Mouse (Mus musculus) A20 (cell line): ENCODE measurements around the gene Rad51b.

ENCODE experiments used
- DNase-seq: peaks from one replicate; pipeline ENCODE4 v3.0.0-alpha.2; 2011; ENCODE audit warnings: low read depth, low spot score

The Rad51b gene

DNA sequence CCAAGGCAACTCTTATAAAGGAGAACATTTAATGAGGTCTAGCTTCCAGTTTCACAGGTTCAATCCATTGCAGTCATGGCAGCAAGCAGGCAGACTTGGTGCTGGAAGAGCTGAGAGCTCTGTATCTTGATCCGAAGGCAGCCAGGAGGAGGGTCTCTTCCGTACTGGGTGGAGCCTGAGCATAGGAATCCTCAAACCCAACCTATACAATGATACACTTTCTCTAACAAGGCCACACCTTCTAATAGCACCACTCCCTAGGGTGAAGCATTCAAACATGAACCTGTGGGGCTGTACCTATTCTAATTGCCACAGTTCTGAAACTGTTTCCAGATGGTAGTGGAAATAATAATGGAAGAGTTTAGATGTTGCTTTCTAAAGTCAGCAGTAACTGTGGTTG, 33.5 kb downstream of the Rad51b start:
- DNase-seq: no peak

GRCm38 (mm10) chr12:79331722-79332121, 34.6 kb downstream of the Rad51b start:
- no peak for DNase-seq

DNA sequence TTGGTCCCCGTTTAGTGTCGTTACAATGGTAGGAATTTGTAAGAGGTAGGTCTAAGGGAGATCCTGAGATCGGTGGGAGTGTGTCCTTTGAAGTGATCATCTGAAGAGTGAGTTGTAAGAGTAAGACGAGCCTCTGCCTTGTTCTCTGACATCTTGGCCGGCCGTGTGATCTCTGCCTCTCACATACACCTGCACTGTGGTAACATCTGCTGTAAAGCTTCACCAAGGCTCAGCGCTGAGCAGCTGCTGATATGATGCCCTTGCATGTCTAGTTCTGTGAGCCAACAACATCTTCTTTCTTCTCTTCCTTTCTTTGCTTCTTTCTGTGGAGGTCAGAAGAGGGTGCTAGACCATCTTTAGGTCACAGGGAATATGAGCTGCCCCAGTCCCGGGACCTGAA, 41.7 kb downstream of the Rad51b start:
- DNase-seq: no peak

DNA sequence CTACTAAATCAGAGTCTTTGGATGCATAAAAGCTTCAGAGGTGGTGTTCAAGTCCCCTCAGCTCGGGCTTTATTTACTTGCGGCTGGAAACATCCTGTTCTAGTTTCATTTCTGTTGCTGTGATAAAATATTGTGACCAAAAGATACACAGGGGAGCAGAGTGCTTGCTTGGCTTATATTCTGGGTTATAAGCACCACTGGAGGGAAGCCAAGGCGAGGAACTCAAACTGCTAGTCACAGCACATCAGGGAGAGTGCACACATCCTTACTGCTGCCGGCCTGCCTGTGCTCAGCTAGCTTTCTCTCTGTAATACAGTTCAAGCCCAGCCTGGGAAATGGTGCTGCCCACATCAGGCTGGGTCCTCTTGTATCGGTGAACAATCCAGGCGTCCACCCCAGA, 43.4 kb downstream of the Rad51b start:
- DNase-seq: no peak

DNA sequence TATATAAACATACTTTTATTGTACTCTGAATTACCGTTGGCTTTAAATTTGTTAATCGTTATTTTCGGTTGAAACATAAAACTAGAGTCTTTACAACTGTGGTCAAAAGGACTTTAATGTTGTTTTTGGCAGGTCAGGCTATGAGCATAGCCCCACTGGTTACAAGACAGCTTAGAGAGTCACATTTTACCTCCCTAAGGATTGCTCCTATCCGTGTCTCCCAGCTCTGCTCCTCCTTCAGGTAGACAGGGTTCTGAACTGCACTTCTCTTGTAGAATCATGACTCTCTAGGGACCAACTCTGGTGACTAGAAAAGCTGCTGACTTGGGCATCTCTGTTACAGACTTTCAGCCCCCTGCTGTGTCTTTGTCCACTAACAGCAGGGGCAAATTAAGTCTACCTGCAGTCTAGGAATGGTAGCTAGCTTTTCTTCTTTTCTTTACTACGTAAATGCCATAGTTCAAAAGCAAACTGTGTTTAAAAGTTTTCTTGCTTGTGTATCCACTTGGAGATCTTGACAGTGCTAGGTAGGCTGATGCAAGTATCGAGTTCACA, 44.3 kb downstream of the Rad51b start:
- no peak for DNase-seq

DNA sequence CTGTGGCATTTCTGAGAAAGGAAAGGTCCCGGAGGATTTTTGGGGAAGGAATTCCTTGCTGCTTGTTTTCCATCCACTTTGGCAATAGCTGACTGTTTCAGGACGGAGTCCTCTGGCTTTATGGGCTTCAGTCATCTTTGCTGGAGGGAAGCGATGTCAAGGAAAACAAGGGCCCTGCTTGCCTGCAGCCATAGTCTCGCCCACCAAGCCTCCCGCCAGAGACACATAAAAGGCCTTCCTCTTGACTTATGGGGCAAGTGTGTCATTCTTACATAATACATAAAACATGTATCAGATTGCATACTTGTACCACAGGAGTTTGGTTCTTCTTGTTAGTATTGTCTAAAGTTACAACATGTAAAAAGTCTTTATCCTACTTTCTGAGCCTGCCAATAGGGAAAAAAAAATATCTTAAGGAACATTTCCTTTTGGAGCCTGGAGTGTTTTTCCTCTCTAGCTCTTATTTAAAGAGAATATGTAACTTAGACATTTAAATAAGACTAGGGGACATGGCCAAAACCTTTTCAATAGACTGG, 49.2 kb downstream of the Rad51b start:
- DNase-seq: no peak

DNA sequence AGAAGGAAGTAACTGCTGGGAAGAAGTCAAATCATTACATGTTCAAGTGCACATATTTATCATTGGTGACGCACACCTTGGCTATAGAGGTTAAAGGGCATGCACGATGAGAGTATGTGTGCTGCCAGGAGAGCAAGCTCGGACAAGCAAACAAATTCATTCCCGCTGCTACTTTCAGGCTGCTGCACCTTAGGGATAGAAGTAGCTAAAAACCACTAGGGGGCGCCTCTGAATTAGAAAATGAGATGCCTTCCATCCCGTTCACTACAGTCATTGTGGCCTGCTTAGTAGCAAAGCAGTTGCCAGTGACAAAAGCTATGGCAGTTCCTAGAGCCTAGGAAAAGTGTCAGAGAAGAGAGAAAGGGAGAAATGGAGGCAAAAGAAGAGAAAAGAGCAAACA, 50.6 kb downstream of the Rad51b start:
- DNase-seq: peak; percentile 67

- no peak for DNase-seq
Measured at GRCm38 (mm10) chr12:79351461-79351860, 54.4 kb downstream of the Rad51b start.

GRCm38 (mm10) chr12:79352086-79352741, 55.1 kb downstream of the Rad51b start:
- no peak for DNase-seq

DNA sequence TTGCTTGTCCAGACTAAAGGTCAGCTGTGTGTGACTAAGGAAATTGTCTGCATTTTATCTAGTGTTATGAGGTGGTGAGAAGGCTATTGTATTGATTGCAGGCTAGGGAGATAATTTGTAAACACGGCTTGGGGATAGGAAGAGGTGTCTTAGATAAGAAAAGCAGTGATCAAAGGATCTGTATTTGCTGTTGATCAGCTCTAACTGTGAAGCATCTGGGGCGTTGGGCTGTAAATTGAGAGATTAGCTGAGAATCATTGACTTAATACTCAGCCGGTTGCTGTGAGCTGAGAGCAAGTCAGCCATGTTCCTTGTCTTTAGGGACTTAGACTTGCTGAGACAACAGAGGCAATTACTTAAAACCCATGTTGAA, 55.6 kb downstream of the Rad51b start:
- DNase-seq: no peak

DNA sequence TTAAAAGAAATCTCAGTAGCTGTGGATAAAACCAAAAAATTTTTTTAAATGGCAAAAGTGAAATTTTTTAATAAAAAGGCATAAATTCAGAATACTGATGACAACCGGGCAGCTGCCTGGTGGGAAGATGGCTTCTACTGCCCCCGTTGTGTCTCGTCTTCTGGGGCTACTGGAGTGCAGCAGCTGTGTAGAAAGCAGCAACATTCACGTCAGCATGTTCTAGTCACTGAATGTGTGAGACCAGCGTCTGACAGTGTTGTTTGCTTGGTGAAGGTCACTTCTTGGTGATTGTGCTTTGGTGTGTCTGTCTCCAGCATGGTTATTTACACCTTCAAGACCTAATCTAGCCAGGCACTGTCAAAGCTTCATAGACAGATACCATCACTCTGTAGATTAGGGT, 56.3 kb downstream of the Rad51b start:
- DNase-seq: no peak

GRCm38 (mm10) chr12:79354621-79355020, 57.5 kb downstream of the Rad51b start:
- no peak for DNase-seq

DNA sequence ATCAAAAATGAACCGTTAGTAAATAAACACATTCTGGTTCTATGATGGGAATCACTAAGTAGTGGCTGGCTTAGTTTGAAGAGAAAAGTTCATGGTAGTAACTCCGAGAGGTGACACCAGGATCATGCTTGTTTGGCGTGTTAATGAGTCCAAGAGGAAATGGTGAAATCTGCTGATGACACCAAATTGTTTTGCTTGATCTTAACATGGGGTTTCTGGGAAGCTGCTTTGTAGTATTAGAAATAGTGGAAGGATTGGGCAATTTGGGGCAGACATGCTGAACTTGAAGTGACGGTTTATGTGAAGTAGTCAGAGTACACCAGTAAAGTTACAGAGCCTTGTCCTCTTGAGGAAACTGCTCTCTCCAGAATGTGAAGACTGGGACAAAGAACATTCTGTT, 59.1 kb downstream of the Rad51b start:
- no peak for DNase-seq

DNA sequence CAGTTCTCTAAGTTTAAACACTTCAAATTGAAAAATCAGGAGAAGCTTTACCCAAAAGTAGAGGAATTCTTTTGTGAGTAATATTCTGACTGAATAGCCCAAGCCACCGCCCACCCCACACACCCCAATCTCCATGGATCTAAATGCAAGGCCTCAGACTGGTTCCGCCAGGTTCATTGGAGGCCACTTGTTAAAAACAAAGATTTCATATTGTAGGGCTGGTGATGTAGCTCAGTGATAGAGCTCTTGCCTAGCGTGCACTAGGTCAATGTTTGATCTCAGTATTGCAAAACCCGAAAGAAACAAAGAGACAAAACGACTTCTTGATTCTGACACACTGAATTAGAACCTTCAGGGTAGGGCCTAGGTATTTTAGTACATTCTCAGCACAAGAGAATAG, 60.5 kb downstream of the Rad51b start:
- DNase-seq: no peak

DNA sequence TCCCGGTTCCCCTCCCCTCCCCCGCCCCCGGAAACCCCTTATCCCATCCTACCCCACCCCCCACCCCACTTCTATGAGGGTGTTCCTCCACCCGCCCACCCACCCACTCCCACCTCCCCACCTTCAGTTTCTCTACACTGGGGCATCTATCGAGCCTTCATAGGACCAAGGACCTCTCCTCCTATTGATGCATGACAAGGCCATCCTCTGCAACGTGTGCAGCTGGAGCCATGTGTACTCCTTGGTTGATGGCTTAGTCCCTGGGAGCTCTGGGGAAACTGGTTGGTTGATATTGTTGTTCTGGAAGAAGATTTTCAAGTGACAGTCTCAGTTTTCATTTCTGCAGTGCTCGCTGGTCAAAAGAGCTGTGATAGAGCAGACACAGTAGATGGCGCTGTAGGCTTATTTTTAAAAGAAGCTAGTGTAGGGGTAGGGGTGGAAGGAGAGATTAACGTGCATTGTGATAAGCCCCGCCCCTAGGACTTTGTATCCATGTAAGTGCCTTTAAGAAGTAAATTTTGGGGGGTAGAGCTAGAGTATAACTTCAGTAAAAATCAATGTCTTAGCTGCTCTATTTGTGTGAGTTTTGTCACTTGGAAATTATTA, 61.6 kb downstream of the Rad51b start:
- peak; percentile 79 for DNase-seq

- DNase-seq: no peak
Measured at GRCm38 (mm10) chr12:79359404-79359803, 62.3 kb downstream of the Rad51b start.

DNA sequence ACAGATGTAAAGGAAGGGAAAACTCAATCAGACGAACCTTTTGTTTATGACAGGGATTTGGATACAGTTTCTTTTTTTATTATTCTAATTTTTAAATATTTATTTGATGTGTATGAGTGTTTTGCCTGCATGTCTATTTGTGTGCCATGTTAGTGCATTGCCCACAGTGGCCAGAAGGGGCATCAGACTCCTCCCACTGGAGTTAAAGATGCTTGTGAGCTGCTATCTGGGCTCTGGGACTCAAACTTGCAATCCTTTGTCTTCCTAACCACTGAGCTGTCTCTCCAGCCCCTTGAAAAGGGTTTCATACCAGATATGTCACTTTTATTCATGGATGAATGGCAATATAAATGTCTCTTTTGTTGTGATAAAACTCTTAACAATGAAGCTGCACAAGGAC, 65.1 kb downstream of the Rad51b start:
- DNase-seq: peak; percentile 46

- DNase-seq: no peak
Measured at GRCm38 (mm10) chr12:79364284-79364683, 67.2 kb downstream of the Rad51b start.

DNA sequence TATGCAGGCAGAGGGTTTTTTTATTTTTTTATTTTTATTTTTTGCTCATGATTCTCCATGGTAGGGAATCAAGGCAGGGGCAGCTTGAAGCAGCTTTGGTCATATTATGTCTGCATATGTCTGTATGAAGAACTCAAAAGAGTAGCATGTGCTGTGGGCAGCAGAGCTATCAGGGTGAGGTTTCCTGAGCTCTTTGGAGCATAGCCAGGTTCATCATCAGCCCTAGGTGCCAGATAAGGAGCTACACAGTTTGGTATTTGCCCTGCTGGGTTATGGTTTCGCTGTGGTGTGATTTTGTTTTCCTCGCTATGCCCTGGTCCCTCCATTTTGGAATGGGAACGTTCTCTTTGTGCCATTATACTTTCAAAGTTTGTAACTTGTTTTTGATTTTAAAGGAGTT, 71.7 kb downstream of the Rad51b start:
- no peak for DNase-seq

- DNase-seq: no peak
Measured at GRCm38 (mm10) chr12:79369512-79370165, 72.6 kb downstream of the Rad51b start.

DNA sequence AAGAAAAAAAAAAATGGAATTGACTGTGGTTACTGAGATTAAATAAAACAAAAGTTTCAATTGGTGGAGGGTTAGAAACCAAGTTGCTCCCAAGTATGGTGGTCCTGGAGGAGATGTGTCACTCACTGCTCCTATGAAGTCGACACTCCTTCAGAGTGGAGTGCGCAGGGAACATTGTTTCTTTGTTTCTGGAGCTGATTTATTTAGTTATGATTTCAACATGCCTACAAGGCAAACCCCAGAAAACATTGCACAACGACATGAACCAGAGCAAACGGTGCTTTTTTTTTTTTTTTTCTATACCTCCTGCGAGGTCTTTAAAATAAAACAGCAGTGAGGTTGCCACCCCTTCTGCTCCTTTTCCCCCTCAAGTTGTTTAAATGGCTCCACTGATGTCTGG, 75.6 kb downstream of the Rad51b start:
- no peak for DNase-seq

DNA sequence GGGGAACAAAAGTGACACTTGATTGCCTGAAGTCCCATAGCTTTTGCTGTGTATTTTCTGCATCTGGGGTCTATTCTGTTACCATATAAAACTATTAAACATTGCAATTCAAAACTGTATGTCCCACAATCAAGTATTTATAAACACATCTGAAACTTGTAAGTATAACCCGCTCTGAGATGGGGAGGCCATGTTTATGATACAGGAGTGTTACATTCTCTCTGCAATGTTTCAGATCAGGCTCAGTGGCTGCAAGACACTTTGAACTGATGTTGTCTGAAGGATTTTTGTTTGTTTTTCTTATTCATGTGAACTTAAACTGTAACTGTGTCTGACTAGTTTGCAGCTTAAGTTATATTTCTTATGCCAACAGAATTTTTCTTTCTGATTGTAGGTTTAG, 80.3 kb downstream of the Rad51b start:
- no peak for DNase-seq

GRCm38 (mm10) chr12:79377861-79378260, 80.8 kb downstream of the Rad51b start:
- no peak for DNase-seq
